Mouse (Mus musculus) spleen, postnatal 0 days (tissue): Measurements from ENCODE around the gene Ggct. TPM values are rescaled to one million over a fixed set of nuclear protein-coding genes. Genes with fewer than 3 reads are reported as not detected.

ENCODE experiments used
- polyA plus RNA-seq: library from polyadenylated mRNA; unstranded; fragments of >200 nt; fragmentation: Nextera tagmentation; extraction: Ambion mirVana; gene quantifications from 2 replicates; pipeline ENCODE4 v1.2.1, GENCODE M21; 2015

The Ggct gene
- 11.0 and 13.1 TPM in 2 replicates for polyA plus RNA-seq

DNA sequence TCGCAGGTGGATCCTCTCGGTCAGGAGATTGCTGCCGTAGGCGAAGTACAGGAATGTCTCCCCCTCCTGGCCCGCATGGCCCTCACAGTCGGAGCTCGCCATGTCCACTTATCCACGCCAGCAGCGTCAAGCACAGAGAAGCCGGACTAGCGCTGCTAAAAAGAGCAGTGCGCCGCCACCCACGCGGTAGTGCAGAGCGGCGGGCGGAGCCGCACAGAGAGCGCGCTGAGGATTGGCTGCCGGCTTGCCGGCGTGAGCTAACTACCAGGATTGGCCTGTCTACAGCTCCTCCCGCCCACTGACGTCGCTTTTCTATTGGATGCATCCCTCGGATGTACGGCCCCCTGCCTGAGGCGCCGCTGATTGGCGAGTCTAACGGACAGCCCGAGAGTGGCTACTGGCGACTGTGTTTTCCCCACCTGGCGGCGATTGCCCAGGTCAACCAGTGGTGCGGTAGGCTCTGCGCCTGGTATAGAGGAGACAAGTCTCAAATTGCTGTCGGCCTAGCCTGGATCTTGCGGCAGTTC is at the start of gene Ggct:
Gene Ggct (minus strand): TSS at position 217 of the 527 bp plus-strand sequence.

GRCm38 (mm10) chr6:55037799-55038670 is 45.3 kb upstream of the Ggct start, which contains the start of gene Gars:
TSS of gene Gars (plus strand) at chr6:55038007.

DNA sequence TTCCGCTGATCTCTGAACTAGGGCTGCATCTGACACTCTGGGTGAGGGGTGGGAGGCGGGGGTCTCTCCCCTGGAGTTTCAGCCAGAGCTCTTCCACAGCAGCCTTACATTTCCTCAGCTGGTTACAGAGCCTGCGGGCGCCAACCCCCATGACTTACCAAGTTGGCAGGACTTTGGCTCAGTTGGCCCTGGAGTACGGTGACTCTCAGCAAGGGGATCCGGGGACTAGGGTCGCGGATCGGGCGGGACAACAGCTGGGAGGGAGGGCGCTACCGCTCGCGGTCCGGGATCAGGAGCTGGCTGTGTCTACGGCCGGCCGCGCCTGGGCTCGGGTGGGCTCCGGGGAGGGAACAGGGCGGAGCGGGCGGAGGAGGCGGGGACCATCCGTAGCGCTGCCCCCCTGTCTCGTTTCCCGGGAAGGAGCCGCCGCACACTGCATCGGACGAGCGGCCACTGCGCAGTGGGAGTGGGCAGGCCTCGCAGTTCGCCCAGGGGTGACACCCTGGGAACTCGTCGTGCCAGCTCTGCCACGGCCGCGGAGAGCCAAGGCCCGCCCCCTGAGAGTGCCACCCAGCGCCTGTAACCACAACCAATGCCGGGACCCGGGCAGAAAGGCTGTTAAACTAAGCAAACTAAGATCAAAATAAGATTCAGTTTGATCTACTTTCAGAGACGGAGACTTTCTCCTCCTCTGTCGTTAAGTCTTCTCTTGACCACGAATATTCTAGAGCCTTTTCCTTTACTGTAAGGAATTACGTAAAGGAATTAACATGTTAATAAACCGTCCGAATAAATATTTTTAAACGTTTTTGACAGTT is 20.4 kb downstream of the Ggct start, which contains the start of gene Nod1:
Gene Nod1 (minus strand): TSS at position 502 of the 818 bp plus-strand sequence.

Other genes starting within 250 kb of the Ggct start
- gene Znrf2, start 176.0 kb downstream of the Ggct start, polyA plus RNA-seq, result 5.3 and 6.6 TPM in 2 replicates
- gene Nod1, start 20.3 kb downstream of the Ggct start, polyA plus RNA-seq, result 4.4 and 6.6 TPM in 2 replicates
- 86.7 and 89.7 TPM in 2 replicates for gene Gars, start 45.1 kb upstream of the Ggct start, polyA plus RNA-seq
- gene Crhr2, start 140.1 kb upstream of the Ggct start, polyA plus RNA-seq, result not detected in 2 replicates
- 0.14 TPM in 1 of 2 replicates, not detected in the other for gene Inmt, start 182.1 kb upstream of the Ggct start, polyA plus RNA-seq
- gene Mindy4, start 210.4 kb upstream of the Ggct start, polyA plus RNA-seq, result 1.9 and 2.2 TPM in 2 replicates